Mouse (Mus musculus) spleen, adult 2 months (tissue): ENCODE results near the gene Kctd2.

Source experiments
- CTCF ChIP-seq: fragments of 200-500 bp; IDR thresholded peaks from 2 replicates; pipeline ENCODE4 v1.5.1; 2011; ENCODE audit warnings: mild to moderate bottlenecking, inconsistent platforms; ENCODE audit not compliant: insufficient read depth, insufficient read length, insufficient replicate concordance; ENCODE audit errors: extremely low read depth
- POLR2A ChIP-seq: fragments of 200-500 bp; IDR thresholded peaks from 2 replicates; pipeline ENCODE4 v1.6.1; 2011; ENCODE audit warnings: low read depth, low read length, inconsistent platforms

GRCm38 (mm10) chr11:115419531-115420237 is at the start of gene Kctd2, which contains the start of gene Atp5h:
- TF ChIP-seq CTCF (no peak), POLR2A (peak; percentile 26)
